Mouse (Mus musculus): Measurements from ENCODE around the gene 4921539E11Rik. TPM values are rescaled to one million over a fixed set of nuclear protein-coding genes. Genes with fewer than 3 reads are reported as not detected.

The 4921539E11Rik gene
- polyA plus RNA-seq, 1 experiment from 2014 or later: 0.05 TPM

DNA sequence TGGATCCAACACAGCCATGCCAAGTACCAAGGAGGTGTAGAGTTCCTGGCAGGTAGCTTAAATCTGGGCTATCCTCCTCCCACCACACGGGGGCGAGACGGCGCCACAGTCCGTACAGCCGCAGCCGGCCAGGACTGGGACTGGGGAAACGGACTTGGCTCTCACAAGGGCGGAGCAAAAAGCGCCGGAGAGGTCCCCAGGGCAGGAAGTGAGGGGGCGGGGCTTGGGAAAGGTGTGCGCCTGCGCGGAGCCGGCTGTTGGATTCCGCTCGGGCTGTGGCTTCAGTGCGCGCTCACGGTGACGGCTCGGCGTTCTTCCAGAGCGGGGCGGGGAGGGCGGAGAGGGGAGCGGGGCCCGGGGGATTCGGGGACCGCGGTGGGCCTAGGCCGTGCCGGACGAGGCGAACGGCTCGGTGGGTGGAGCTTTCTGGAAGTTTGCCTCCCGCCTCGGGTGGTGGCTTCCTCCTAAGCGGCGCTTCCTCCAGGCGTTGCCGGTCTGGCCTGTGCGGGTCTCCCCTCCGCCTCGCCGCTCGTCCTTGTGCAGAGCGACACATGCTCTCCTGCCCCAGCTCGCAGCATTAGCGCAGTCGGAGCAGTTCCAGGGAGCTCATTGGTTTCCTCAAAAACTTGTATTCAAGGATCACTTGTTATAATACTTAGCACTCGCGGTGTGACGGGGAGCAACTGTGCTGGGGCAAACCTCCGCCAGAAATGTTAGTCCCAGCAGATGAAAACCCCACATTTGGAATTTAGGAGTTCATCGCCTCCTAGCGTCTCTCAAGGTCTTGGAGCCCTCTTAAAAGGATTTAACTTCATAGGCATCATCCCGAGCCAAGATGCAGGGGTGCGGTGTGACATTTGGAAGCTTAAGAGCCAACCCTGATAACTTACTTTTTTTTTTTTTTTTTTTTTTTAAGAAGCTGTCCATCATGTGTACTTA, 23.2 kb upstream of the 4921539E11Rik start, which contains the start of gene Oma1:
Gene Oma1, plus strand, starts transcription at position 226 of the 939 bp plus-strand sequence.
- Histone ChIP-seq H3K4me1 (ENCODE audit: control insufficient read depth, insufficient read depth, low read length) (peaks cover 7% of the 10 kb centered on the region), H3K9ac (ENCODE audit: low read length) (peak within 1 kb of the TSS; percentile 95), H3K4me2 (ENCODE audit: low read depth, low read length) (peak within 1 kb of the TSS; percentile 77), H3K36me3 (ENCODE audit: control insufficient read depth, insufficient read depth) (no peaks in the 10 kb centered on the region), H3K27ac (ENCODE audit: low read length) (peak within 1 kb of the TSS; percentile 99), H3K9me3 (replicated peaks; ENCODE audit: control insufficient read depth, low read length) (no peaks in the 10 kb centered on the region), H3K27me3 (ENCODE audit: control insufficient read depth, insufficient read depth, low read length) (no peaks in the 10 kb centered on the region), H3K4me3 (ENCODE audit: low read length) (peak within 1 kb of the TSS; percentile 77)
- ATAC-seq (replicated peaks; ENCODE audit: extremely low read depth, insufficient read depth, low FRiP score): peak; percentile 100
- under 1% methylated on average over 61 of the region's 61 CpGs for WGBS

GRCm38 (mm10) chr4:103303851-103304250, 13.2 kb upstream of the 4921539E11Rik start:
- Histone ChIP-seq H3K36me3 (ENCODE audit: control insufficient read depth, insufficient read depth) (no peaks in the 10 kb centered on the region), H3K27ac (ENCODE audit: low read length) (no peak overlapping the region), H3K27me3 (ENCODE audit: control insufficient read depth, insufficient read depth, low read length) (no peaks in the 10 kb centered on the region), H3K9me3 (replicated peaks; ENCODE audit: control insufficient read depth, low read length) (no peaks in the 10 kb centered on the region), H3K4me1 (ENCODE audit: control insufficient read depth, insufficient read depth, low read length) (no peaks in the 10 kb centered on the region), H3K4me2 (ENCODE audit: low read depth, low read length) (no peak overlapping the region), H3K9ac (ENCODE audit: low read length) (no peak overlapping the region), H3K4me3 (ENCODE audit: low read length) (no peak overlapping the region)
- 88% methylated on average over 1 of the region's 1 CpGs for WGBS
- no peak for ATAC-seq (replicated peaks; ENCODE audit: extremely low read depth, insufficient read depth, low FRiP score)

DNA sequence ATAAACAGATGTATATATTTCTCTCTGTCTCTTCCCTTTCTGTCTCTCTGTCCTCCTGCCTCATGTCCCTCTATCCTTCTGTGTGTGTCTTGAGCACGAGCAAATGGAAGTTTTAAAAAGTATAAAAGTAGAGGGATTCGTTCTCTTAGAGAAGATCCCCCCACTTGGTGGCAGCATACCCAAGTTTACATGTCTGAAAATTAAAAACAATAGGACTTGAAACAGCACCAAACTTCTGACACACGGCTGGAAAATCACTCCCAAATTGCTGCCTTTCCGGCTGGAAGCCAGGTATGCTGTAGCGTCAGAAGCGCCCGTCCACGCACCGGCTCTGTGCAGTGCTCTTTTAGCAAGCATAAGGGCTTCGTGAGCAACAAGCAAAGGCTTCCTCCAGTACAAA, 8.7 kb upstream of the 4921539E11Rik start:
- no peak for ATAC-seq (replicated peaks; ENCODE audit: extremely low read depth, insufficient read depth, low FRiP score)
- no peaks in the 10 kb centered on the region for H3K9me3 ChIP-seq (replicated peaks; ENCODE audit: control insufficient read depth, low read length)
- H3K9ac ChIP-seq (ENCODE audit: low read length): no peak overlapping the region
- H3K27me3 ChIP-seq (ENCODE audit: control insufficient read depth, insufficient read depth, low read length): no peaks in the 10 kb centered on the region
- no peaks in the 10 kb centered on the region for H3K4me1 ChIP-seq (ENCODE audit: control insufficient read depth, insufficient read depth, low read length)
- no peak overlapping the region for H3K4me3 ChIP-seq (ENCODE audit: low read length)
- H3K27ac ChIP-seq (ENCODE audit: low read length): no peak overlapping the region
- H3K36me3 ChIP-seq (ENCODE audit: control insufficient read depth, insufficient read depth): no peaks in the 10 kb centered on the region
- WGBS: 55% methylated on average over 10 of the region's 10 CpGs
- 0 out of 2 replicates have a peak overlapping the region, but pooled peaks have one; percentile 2 for H3K4me2 ChIP-seq (ENCODE audit: low read depth, low read length)

GRCm38 (mm10) chr4:103288342-103288741, 2.3 kb downstream of the 4921539E11Rik start:
- no peaks in the 10 kb centered on the region for H3K4me1 ChIP-seq (ENCODE audit: control insufficient read depth, insufficient read depth, low read length)
- H3K4me3 ChIP-seq (ENCODE audit: low read length): no peak overlapping the region
- H3K9ac ChIP-seq (ENCODE audit: low read length): no peak overlapping the region
- H3K9me3 ChIP-seq (replicated peaks; ENCODE audit: control insufficient read depth, low read length): no peaks in the 10 kb centered on the region
- no peaks in the 10 kb centered on the region for H3K27me3 ChIP-seq (ENCODE audit: control insufficient read depth, insufficient read depth, low read length)
- H3K36me3 ChIP-seq (ENCODE audit: control insufficient read depth, insufficient read depth): no peaks in the 10 kb centered on the region
- H3K4me2 ChIP-seq (ENCODE audit: low read depth, low read length): no peak overlapping the region
- H3K27ac ChIP-seq (ENCODE audit: low read length): no peak overlapping the region
- 76% methylated on average over 7 of the region's 7 CpGs for WGBS
- ATAC-seq (replicated peaks; ENCODE audit: extremely low read depth, insufficient read depth, low FRiP score): no peak

DNA sequence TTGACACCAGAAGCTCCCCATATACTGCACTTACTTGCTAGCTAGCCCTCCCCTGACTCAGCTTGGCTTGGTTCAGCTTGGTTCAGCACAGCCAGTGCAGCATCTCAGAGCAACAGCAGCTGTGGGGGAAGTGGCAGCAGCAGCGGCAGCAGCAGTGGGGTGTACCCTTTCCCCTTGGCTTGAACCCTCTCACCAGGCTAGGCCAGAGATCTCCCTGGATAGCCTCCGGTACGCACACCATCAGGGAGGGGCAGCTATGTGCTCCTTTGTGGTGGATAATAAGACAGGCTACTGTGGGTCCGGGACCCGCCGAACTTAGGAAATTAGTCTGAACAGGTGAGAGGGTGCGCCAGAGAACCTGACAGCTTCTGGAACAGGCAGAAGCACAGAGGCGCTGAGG, 17.6 kb downstream of the 4921539E11Rik start:
- no peak for ATAC-seq (replicated peaks; ENCODE audit: extremely low read depth, insufficient read depth, low FRiP score)
- Histone ChIP-seq H3K27ac (ENCODE audit: low read length) (no peak overlapping the region), H3K4me2 (ENCODE audit: low read depth, low read length) (no peak overlapping the region), H3K4me3 (ENCODE audit: low read length) (no peak overlapping the region), H3K36me3 (ENCODE audit: control insufficient read depth, insufficient read depth) (no peaks in the 10 kb centered on the region), H3K9me3 (replicated peaks; ENCODE audit: control insufficient read depth, low read length) (no peaks in the 10 kb centered on the region), H3K9ac (ENCODE audit: low read length) (no peak overlapping the region), H3K27me3 (ENCODE audit: control insufficient read depth, insufficient read depth, low read length) (no peaks in the 10 kb centered on the region), H3K4me1 (ENCODE audit: control insufficient read depth, insufficient read depth, low read length) (no peaks in the 10 kb centered on the region)
- 47% methylated on average over 7 of the region's 8 CpGs for WGBS

DNA sequence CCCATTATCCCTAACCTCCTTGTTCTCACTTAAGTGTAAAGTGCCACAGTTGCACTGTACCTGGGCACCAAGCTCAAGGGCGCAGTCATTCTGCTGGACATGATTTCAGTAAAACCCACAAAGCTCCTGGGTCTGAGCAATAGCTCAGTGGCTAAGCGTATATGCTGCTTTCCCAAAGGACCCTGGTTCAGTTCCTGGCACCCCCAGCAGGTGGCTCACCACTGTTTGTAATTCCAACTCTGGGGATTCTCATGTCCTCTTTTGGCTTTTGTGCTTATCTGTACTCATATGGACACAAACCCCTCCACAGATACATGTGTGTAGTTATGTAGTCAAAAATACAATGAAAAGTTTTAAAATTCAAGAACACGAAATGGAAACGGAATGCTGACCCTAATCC, 21.3 kb downstream of the 4921539E11Rik start:
- Histone ChIP-seq H3K9me3 (replicated peaks; ENCODE audit: control insufficient read depth, low read length) (no peaks in the 10 kb centered on the region), H3K4me2 (ENCODE audit: low read depth, low read length) (no peak overlapping the region), H3K4me3 (ENCODE audit: low read length) (no peak overlapping the region), H3K27me3 (ENCODE audit: control insufficient read depth, insufficient read depth, low read length) (no peaks in the 10 kb centered on the region), H3K4me1 (ENCODE audit: control insufficient read depth, insufficient read depth, low read length) (no peaks in the 10 kb centered on the region), H3K36me3 (ENCODE audit: control insufficient read depth, insufficient read depth) (no peaks in the 10 kb centered on the region), H3K27ac (ENCODE audit: low read length) (no peak overlapping the region), H3K9ac (ENCODE audit: low read length) (no peak overlapping the region)
- 80% methylated on average over 4 of the region's 4 CpGs for WGBS
- ATAC-seq (replicated peaks; ENCODE audit: extremely low read depth, insufficient read depth, low FRiP score): no peak

GRCm38 (mm10) chr4:103265166-103265565, 25.5 kb downstream of the 4921539E11Rik start:
- WGBS: 40% methylated on average over 2 of the region's 2 CpGs
- Histone ChIP-seq H3K27ac (ENCODE audit: low read length) (no peak overlapping the region), H3K4me1 (ENCODE audit: control insufficient read depth, insufficient read depth, low read length) (no peaks in the 10 kb centered on the region), H3K9ac (ENCODE audit: low read length) (no peak overlapping the region), H3K4me2 (ENCODE audit: low read depth, low read length) (no peak overlapping the region), H3K27me3 (ENCODE audit: control insufficient read depth, insufficient read depth, low read length) (no peaks in the 10 kb centered on the region), H3K9me3 (replicated peaks; ENCODE audit: control insufficient read depth, low read length) (no peaks in the 10 kb centered on the region), H3K36me3 (ENCODE audit: control insufficient read depth, insufficient read depth) (no peaks in the 10 kb centered on the region), H3K4me3 (ENCODE audit: low read length) (no peak overlapping the region)
- no peak for ATAC-seq (replicated peaks; ENCODE audit: extremely low read depth, insufficient read depth, low FRiP score)

DNA sequence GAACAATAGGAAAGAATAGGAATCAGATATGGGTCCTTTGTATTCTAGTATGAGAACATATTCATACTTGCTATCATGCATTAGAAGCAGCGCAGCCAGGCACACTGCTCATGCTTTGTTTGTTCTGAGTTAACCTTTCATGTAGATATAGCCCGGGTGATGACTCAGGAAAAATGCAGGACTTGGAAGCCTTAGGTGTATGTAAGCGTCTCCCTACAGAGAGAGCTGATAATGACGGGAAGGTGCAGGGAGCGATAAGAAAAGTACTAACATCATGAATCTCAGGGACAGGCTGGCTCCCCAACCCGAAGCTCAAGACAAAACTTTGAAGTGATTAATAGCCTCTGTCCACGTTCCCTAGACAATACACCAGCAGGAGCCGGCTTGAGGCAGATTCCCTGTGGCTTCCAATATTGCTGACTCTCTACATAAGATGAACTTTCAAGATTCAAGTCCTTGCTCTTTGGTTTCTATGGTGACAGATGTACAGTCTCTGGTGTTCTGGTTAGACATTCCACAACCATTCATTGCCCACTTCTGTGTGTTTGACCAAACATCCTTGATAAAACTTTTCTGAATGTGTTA, 26.8 kb downstream of the 4921539E11Rik start:
- ATAC-seq (replicated peaks; ENCODE audit: extremely low read depth, insufficient read depth, low FRiP score): no peak
- Histone ChIP-seq H3K9me3 (replicated peaks; ENCODE audit: control insufficient read depth, low read length) (no peaks in the 10 kb centered on the region), H3K4me2 (ENCODE audit: low read depth, low read length) (no peak overlapping the region), H3K27me3 (ENCODE audit: control insufficient read depth, insufficient read depth, low read length) (no peaks in the 10 kb centered on the region), H3K9ac (ENCODE audit: low read length) (no peak overlapping the region), H3K4me1 (ENCODE audit: control insufficient read depth, insufficient read depth, low read length) (no peaks in the 10 kb centered on the region), H3K27ac (ENCODE audit: low read length) (no peak overlapping the region), H3K4me3 (ENCODE audit: low read length) (no peak overlapping the region), H3K36me3 (ENCODE audit: control insufficient read depth, insufficient read depth) (no peaks in the 10 kb centered on the region)
- 32% methylated on average over 8 of the region's 8 CpGs for WGBS

- ATAC-seq (replicated peaks; ENCODE audit: extremely low read depth, insufficient read depth, low FRiP score): no peak
- 49% methylated on average over 5 of the region's 5 CpGs for WGBS
- Histone ChIP-seq H3K9me3 (replicated peaks; ENCODE audit: control insufficient read depth, low read length) (no peaks in the 10 kb centered on the region), H3K4me1 (ENCODE audit: control insufficient read depth, insufficient read depth, low read length) (no peaks in the 10 kb centered on the region), H3K4me2 (ENCODE audit: low read depth, low read length) (no peak overlapping the region), H3K27ac (ENCODE audit: low read length) (no peak overlapping the region), H3K9ac (ENCODE audit: low read length) (no peak overlapping the region), H3K27me3 (ENCODE audit: control insufficient read depth, insufficient read depth, low read length) (no peaks in the 10 kb centered on the region), H3K36me3 (ENCODE audit: control insufficient read depth, insufficient read depth) (no peaks in the 10 kb centered on the region), H3K4me3 (ENCODE audit: low read length) (no peak overlapping the region)
Measured at GRCm38 (mm10) chr4:103263378-103263777, 27.3 kb downstream of the 4921539E11Rik start.

Measured in heart, embryonic 16.5 days (tissue).